Mouse (Mus musculus) R1 (cell line): ENCODE results near the gene Ttbk1.
"Not testable (repeated sequence)": the region's sequence is repeated elsewhere in the genome, so short reads cannot be mapped to it uniquely, and the experiment has no call there.

Experiments used
- DNase-seq: peaks from one replicate; pipeline ENCODE4 v3.0.0-alpha.2; 2018; ENCODE audit warnings: low read depth, low spot score

Ttbk1 gene

DNA sequence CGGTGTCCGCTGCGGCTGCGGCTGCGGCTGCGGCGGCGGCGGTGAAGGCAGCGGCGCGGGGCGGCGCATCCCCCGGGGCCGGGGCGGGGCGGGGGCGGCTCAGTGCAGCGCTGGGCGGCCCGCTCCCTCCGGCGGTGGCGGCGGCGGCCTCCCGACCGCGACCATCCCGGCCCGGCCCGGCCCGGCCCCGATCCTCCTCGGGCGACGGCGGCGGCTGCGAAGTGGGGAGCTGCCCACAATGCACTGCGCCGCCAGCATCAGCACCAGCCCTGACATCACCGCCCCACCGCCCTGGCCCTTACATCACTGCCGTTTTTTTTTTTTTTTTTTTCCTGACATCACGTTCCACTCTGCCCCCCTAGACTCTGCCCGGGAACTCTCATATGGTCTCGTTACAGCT is at the start of gene Ttbk1:
Gene Ttbk1, minus strand, starts transcription at position 245 of the 400 bp plus-strand sequence.
- no peak for DNase-seq

DNA sequence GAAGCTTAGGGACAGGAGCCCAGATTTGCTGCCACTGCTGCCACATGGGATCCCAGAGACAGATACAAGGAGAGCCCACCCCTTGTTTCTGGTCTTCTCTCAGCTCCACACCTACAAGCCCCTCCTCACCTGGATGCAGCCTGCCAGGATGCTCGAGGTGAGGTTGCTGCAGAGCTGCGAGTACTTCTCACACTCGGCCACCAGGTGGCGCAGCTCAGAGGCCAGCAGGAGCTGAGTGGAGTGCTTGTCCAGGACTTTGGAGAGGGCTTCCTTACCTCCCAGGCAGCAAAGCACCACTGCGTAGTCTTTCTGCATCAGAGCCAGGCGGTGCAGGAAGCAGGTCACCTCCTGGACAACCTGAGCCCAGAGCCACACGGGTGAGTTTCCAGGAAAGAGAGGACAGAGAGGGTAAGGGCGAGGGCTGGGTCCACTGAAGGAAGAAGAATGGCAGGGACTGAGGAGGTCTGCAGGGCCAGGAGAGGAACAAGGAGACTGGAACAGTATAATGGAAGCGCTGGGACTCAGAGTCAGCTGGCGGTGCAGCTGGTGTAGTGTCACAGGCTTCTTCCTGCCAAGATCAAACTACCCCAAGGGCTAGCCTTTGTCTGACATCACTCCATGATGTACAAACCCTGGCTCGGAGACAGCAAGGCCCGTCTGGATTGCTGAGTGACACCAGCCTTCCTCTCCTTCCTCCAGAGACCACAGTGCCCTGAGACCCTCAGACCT is 38.3 kb upstream of the Ttbk1 start:
- DNase-seq, result peak; percentile 86

DNA sequence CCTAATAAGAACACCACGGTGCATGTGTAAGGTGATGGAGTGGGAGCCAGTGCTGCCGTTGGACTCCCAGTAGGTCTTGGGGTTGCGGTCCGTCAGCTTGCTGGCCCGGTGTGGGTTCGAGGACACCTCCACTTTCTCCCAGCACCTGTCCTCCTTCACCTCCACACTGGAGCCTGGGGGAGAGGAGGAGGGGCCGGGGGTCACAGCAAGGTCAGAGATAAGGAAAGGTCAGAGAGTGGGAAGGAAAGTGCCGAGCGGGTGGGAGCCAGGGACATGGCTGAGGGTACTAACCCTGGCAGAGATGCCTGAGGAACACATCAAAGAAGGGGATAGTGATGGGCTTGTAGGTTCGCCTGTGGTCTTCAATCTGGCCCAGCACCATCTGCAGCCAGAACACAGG is 37.6 kb upstream of the Ttbk1 start:
- no peak for DNase-seq

DNA sequence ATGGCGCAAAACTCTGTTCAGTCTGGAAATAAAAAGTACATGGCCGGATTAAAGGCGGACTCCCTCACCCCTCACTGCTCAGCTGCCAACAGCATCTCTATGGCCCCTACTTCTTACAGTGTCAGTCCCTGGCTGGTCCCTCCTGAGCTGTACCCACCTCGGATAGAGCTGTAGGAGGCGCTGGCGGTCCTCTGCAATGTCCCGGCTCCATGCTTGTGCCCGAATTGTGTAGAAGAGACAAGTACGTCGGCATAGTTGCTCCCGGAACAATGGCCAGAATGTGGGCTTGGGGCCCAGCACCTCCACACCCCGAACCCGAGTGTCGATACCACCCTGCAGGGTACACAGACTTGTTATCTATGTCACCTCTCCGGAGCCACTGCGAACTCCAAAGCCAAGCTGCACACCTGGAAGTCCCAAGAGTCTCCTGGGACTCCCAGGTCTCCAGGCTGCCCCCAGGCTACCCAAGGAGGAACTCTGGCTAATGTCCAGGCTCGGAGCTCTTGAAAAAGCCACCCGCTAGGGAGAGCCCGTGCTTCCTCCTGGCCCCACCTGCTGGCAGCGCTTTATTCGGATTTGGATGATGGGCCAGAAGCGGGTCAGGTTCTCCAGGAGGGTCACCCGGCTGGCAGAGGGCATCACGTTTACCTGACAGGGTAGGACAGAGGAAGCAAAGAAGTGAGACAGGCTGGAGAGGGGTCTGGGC is 34.6 kb upstream of the Ttbk1 start:
- peak; percentile 68 for DNase-seq

DNA sequence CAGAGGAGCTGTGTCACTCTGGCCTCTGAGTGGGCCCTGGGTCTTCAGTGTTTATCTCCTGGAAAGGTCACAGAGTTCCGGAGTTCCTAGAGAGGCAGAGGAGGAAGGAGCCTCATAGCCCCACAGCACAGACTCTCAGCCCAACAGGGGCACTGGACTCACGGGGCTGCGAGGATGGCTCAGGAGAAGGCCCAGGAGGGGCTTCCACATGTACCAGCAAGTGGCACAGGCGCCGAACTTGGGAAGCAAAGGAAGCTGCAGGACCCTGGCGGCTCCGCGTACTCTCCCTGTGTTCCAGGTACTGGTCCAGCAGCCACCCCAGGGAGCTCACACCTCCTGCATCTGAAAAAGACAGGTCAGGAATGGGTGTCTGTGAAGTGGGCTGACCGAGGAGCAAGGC is 33.7 kb upstream of the Ttbk1 start:
- no peak for DNase-seq

DNA sequence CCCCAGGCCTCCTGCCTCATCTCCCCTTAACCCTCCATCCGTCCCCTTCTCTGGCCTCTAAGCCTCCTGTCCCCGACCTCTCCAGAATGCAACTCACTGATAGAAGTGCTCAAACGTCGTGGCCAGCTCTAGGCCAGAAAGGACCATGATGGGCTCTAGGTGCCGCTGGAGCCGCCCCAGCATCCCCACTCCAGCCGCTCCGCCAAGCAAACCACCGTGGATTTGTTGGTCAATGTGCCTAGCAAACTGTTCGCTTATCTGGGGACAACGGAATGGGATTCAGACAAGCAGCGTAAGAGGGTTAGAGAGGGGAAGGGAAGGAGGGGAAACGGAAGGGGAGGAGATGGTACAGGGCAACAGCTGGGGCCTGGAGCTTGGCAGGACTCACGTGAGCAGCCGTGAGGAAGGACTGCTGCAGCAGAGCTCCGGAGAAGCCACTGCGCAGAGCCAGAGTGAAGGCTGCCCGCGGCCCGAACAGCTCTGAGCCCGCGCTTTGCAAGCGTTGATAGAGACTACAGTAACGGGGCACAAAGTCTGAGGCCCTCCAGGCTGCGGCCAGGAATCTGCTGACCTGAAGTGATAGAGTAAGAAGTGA is 33.0 kb upstream of the Ttbk1 start:
- peak; percentile 33 for DNase-seq

DNA sequence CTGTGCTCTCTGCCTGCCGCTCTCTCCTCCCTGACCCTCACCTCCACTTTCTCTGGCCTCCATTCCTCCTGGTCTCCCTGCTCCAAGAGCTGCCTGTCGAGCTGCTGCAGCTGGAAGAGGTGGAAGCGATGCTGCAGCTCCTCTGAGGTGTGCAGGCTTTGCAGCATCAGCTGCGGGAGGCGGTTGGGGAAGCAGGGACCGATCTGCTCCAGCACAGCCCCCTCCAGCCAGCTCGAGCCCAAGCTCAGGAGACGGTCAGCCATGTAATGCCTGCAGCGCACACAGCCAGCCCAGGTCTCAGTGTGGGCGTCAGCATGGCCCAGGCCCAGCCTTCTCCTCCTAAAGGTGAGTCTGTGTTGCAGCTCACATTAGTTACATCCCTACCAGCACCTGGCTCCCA is 32.5 kb upstream of the Ttbk1 start:
- DNase-seq, result no peak

DNA sequence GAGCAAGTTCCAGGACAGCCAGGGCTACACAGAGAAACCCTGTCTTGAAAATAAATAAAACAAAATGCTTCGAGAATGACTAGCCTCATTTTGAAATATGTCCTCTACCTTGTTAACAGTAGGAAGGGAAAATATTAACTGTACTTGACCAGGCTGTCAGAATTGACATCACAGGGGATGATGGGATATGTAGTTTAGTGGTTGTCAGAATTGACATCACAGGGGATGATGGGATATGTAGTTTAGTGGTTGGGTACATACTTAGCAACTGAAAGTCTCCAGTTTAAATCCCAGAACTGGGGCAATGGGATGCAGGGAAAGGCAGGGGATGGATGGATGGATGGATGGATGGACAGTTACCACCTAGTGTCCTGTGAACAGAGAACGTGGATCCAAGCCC is 25.9 kb upstream of the Ttbk1 start:
- no peak for DNase-seq

DNA sequence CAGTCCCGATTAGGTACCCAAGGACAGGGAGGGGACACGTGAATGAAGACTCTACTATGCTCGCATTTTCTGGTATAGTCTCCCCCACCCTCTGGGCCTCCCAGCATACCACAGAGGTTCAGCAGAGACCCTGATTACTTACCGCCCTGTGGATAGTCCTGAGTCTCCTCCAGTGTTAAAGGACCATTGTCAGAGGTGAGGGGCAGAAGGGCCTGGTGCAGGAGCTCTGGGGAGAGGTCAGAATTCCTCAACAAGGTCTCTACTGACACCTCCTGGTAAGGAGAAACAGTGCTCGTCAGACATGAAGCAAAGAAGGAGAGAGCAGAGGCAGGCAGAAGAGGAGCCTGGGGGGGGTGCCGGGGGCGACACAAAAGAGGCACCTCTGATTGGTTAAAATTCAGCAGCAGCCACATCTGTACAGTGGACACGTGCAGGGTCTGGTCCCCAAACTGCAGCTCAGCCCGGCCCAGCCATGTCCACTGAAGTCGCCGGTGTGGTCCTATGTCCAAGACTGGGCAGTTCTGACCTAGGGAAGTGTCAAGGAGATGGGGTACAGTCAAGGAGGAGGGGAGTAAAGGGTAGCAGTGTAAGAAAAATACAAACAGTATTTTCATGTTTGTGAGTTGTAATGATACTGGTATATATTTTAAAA is 23.7 kb upstream of the Ttbk1 start:
- DNase-seq, result peak; percentile 82

DNA sequence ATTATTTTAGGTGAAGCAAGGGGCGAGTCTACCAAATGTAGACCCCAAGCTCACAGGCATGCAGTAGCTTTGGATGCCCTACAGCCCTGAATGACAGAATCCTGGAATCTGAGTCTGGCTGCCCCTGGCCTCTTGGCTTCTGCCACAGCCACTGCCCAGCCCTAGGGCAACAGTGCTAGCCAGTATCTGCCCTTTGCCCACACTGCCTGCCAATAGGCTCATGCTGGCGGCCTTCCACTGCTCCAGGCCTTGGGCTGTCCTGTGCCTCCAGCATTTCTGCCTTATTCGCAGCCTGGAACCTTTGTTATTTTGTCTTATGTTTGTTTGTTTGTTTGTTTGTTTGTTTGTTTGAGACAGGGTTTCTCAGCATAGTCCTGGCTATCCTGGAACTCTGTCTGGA is 18.1 kb upstream of the Ttbk1 start:
- DNase-seq, result no peak

DNA sequence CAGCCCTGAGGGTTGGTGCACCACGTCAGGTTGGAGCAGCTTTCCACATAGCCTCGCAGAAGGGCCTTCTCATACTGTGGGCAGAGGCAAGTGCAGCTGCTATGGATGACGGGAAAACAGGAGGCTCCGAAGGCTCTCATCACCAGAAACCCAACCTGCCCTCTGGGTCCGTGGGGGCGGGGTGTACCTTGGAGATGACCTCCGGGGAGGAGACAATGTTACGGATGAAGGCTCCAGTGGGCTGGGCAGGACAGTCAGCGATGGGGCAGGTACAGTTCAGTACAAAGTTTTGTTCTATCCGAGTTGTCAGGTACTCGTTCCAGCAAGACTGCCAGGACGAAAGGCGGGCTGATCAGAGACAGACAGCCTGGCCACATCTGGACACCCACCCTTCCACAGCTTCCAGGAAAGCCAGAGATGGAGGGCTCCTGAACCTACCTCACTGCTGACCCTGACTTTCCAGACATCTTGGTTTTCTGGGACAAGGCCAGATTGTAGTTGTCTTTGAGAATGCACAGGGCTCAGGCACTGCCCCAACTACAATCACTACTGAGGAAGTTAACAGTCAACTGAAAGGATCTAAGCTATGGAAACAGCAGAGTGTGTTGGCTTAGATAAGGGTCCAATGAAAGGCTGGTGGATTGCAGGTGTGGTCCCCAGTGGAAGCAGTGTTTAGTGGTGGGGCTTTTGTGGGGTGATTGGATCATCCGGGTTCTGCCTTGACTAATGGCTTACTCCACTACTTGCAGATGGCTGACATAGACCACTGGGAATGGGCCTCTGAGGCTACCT is 16.6 kb upstream of the Ttbk1 start:
- DNase-seq, result no peak

DNA sequence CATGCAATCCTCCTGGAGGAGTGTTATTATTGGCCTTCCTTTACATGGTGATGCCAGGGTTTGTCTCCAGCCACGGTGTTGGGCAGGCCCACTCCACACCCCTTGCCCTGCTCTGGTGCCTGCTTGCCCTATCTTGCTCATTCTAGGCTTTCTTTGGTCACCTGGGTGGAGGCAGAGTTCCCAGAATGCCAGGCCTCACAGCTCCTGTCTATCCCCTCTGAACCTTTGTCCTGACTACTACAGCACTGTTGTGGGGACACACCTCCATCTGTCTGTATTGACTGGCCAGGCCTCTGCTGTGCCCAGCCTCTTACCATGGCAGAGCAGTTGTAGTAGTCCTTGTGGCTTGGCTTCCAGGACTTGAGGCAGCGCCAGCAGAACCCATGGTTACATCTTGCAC is 15.3 kb upstream of the Ttbk1 start:
- DNase-seq, result no peak

DNA sequence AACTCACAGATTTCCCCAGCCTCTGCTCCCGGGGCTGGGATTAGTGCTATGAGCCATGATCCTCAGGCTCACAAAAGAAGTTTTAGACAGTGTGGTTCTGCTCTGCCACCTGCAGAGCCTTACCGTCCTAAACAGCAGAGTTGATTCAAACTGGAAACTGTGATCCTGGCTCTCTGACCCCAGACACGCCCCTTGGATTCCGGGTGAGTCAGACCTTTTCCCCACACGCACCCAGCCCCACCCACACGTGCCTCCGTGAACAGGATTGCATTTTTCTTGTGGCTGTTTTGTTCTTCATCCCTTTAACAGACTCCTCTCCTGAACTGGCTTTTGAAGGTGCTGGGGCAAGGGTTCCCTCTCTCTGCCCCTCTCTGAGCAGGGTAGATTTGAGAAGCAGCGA is 10.5 kb upstream of the Ttbk1 start:
- peak; percentile 85 for DNase-seq

DNA sequence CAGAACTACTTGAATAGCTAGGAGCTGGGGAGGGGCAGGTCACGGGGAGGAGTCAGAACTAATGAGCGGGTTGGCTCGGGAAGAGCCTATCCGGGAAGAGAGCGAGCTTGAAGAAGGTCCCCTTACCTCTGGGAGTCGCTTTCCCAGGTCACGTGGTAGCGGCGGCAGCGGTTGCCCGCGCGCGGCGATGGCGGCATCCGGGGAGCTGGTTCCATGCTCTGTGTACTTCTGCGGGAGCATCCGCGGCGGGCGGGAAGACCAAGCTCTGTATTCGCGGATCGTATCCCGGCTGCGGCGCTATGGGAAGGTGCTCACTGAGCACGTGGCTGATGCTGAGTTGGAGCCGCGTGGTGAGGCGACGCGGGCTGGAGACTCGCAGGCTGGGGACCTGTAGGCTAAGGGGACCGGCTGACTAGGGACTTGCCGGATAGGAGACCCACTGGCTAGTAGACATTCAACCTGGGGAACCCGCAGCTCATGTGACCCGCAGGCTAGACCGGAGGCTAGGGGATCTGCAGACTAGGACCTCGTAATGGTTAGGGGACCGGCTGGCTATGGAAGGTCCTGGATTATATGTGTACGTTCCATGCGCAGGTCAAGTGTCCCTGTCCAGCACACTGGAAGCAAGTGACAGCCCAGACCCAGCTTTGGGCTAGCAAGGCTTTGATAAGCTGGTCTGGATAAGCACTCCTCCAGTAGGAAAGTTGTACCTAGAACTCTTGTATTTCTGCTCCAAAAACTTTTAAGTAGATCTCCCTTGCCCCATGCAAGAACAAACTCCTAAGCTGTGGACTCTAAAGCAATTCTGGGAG is 9.4 kb upstream of the Ttbk1 start, which contains the start of gene Dnph1:
Gene Dnph1, plus strand, starts transcription at position 89 of the 812 bp plus-strand sequence.
- DNase-seq, result peak; percentile 97

DNA sequence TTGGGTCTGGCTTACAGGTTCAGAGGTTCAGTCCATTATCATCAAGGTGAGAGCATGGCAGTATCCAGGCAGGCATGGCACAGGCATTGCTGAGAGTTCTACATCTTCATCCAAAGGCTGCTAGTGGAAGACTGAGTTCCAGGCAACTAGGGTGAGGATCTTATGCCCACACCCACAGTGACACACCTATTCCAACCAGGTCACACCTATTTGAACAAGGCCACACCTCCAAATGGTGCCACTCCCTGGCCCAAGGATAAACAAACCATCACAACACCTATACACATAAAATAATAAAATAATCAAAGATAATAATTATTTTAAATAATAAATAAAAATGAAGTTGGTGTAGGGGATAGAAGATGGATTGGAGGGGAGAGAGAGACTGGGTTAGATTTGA is 8.6 kb upstream of the Ttbk1 start:
- not testable (repeated sequence) for DNase-seq

DNA sequence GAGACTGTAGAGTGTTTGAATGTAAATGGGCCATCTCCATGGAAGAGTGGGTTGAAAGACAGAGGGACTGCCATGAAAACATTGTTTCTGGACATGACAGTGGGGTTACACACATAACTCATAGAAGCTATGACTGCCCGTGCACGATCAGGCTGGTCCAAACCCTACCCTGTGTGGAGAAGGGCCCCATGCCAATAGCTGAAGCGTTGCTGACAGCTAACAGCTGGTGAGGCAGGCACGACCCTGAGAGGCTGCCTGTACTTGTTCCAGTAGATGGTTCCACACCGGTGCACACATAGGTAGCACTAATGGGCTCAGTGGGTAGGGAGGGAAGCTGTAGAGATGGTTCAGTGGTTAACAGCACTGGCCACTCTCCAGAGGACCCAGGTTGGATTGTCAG is 8.0 kb upstream of the Ttbk1 start:
- DNase-seq, result no peak

DNA sequence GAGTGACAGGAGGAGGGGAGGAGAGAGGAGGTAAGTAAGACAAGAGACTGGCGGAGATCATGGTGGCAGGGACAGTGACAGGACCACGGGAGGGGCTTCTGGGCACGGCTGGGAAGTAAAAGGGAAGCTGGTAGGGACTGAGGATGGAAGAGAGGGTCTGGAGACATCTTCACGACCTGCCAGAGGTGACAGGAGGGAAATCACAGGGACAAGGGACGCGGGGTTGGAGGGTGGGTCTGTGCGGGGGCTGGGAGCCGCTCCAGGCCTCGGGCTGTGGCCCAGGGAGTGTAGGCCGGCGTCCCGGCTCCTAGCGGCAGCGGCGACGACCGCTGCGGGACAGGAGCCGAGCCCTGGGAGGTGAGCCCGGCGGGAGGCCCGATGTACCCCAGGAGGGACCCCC is 480 bp downstream of the Ttbk1 start:
- no peak for DNase-seq

DNA sequence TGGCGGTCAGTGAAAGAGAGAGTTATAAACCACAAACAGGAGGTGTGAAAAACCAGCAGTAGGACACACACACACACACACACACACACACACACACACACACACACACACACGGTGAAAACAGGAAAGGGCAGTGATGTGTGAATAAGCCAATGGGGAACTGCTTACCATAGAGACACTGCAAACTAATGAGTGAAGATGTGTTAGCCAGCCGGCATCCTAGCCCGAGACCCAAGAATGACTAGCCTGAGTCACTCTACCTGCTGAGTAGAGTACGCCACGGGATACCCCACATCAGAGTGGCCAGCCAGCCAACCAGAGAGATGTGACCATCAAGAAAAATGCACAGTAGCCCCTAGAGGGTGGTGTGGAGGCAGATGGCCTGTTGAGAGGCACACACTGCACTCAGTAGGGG is 3.0 kb downstream of the Ttbk1 start:
- peak; percentile 22 for DNase-seq

DNA sequence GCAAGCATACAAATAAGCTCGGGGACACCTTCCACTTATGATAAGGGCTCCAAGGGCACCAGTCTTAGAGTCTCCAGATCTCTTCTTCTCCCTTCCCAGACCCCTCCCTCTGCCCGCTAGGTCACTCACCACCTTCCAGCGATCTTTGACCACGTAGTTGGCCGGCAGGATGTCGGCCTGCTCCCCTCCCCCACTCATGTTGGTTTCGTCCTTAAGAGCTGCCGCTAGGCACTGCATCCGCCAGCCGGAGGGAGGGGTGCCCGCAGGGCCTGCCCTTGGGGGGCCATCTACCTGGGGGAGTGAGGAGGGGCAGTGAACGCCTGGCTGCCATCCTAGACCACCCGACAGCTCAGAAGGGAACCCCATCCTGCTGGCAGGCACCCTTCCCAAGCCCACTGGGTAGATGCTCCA is 3.4 kb downstream of the Ttbk1 start:
- DNase-seq, result no peak

DNA sequence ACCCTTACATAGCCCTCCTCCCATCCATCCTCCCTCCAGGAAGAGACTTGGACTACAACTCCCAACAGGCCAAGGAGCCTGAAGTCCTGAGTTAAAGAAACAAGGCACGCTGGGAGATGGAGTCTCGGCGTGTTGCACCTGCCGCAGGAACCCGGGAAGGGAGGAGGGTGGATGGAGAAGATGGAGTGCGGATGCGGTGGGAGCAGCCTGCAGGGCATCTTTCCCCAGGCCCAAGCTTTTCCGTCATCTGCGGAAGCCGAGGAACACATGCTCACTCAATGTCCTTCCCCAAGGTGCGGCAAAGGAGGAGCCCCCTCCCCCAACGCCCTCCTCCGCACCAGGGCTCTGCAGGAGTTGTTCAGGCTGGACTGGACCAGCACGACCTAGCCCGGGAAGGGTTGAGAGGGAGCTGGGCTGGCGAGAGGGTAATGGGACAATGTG is 3.9 kb downstream of the Ttbk1 start:
- peak; percentile 81 for DNase-seq

DNA sequence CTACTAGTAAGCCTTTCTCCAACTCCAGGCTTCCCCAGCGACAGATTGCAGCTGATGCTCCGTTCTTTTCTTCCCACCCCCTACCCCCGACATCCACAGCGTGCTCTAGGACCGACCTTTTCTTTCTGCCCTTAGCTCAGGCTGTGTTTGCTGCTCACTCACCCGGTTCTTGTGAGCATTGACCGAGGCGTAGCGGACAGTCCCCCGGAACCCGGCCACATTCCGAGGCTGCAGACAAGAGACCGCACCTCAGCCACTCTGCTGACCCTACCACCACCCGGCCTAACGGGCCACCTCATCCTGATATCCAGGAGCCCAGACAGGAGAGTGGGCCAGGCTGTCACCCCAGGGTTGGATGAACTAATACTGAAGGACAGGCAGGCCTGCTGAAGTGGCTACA is 10.2 kb downstream of the Ttbk1 start:
- no peak for DNase-seq
